Mouse (Mus musculus): Measurements from ENCODE around the gene Ing5.
A peak's percentile ranks its signal among the peaks of the same experiment; 100 is the strongest.
"Not testable (repeated sequence)": the region's sequence is repeated elsewhere in the genome, so short reads cannot be mapped to it uniquely, and the experiment has no call there.

Gene Ing5

GRCm38 (mm10) chr1:93811495-93812039, 7.8 kb downstream of the Ing5 start:
- DNase-seq = no peak

GRCm38 (mm10) chr1:93817823-93818532, 14.2 kb downstream of the Ing5 start:
- DNase-seq = no peak

- DNase-seq = peak; percentile 25
Observed at GRCm38 (mm10) chr1:93818722-93819121, 15.0 kb downstream of the Ing5 start.

GRCm38 (mm10) chr1:93823796-93824495, 20.2 kb downstream of the Ing5 start:
- DNase-seq = no peak

- no peak for DNase-seq
Observed at GRCm38 (mm10) chr1:93824609-93825008, 20.8 kb downstream of the Ing5 start, which contains the start of gene D2hgdh. TSS of gene D2hgdh (plus strand) at chr1:93824909.

GRCm38 (mm10) chr1:93825105-93825674, 21.4 kb downstream of the Ing5 start:
- DNase-seq = peak; percentile 96 to 97

- peak in 1 of 2 experiments; percentile 8 for DNase-seq
Observed at GRCm38 (mm10) chr1:93825771-93826539, 22.2 kb downstream of the Ing5 start.

GRCm38 (mm10) chr1:93826540-93826835, 22.7 kb downstream of the Ing5 start:
- no peak for DNase-seq

GRCm38 (mm10) chr1:93832754-93833360, 29.1 kb downstream of the Ing5 start:
- not testable (repeated sequence) for DNase-seq

GRCm38 (mm10) chr1:93834671-93835150, 30.9 kb downstream of the Ing5 start:
- DNase-seq = no peak

- no peak for DNase-seq
Observed at GRCm38 (mm10) chr1:93835211-93835610, 31.4 kb downstream of the Ing5 start.

- DNase-seq = no peak
Observed at GRCm38 (mm10) chr1:93835876-93836531, 32.2 kb downstream of the Ing5 start.

GRCm38 (mm10) chr1:93836532-93836913, 32.8 kb downstream of the Ing5 start:
- no peak for DNase-seq

GRCm38 (mm10) chr1:93837335-93837734, 33.6 kb downstream of the Ing5 start:
- no peak for DNase-seq

- DNase-seq = not testable (repeated sequence)
Observed at GRCm38 (mm10) chr1:93838569-93838968, 34.8 kb downstream of the Ing5 start.

GRCm38 (mm10) chr1:93845766-93846366, 42.1 kb downstream of the Ing5 start:
- not testable (repeated sequence) for DNase-seq

- DNase-seq = not testable (repeated sequence)
Observed at GRCm38 (mm10) chr1:93855790-93856189, 52.0 kb downstream of the Ing5 start.

- no peak for DNase-seq
Observed at GRCm38 (mm10) chr1:93857370-93857769, 53.6 kb downstream of the Ing5 start.

GRCm38 (mm10) chr1:93857991-93858390, 54.2 kb downstream of the Ing5 start:
- DNase-seq = peak in 1 of 2 experiments; percentile 35

GRCm38 (mm10) chr1:93859619-93860018, 55.9 kb downstream of the Ing5 start:
- DNase-seq = no peak

- not testable (repeated sequence) for DNase-seq
Observed at GRCm38 (mm10) chr1:93861048-93861447, 57.3 kb downstream of the Ing5 start, which contains the start of gene Gal3st2. TSS of gene Gal3st2 (plus strand) at chr1:93861306.

Data from kidney, postnatal 36 days (tissue).